Mouse (Mus musculus) limb, embryonic 10.5 days (tissue): ENCODE measurements around the gene Gpat2. TPM values are rescaled to one million over a fixed set of nuclear protein-coding genes. Genes with fewer than 3 reads are reported as not detected.
A peak's percentile ranks its signal among the peaks of the same experiment; 100 is the strongest.

ENCODE experiments used
- DNase-seq: peaks from one replicate; pipeline ENCODE4 v3.0.0-alpha.2; 2017; ENCODE audit warnings: low spot score
- H3K27ac ChIP-seq: fragments of 300-500 bp; sonication (generic); 2 replicates; pipeline ENCODE4 v1.5.1; 2016; ENCODE audit warnings: mild to moderate bottlenecking
- H3K27me3 ChIP-seq: fragments of 300-500 bp; sonication (generic); 2 replicates; pipeline ENCODE4 v1.6.1; 2016; ENCODE audit warnings: low read depth, mild to moderate bottlenecking; ENCODE audit not compliant: poor library complexity, severe bottlenecking
- H3K36me3 ChIP-seq: fragments of 300-500 bp; sonication (generic); 2 replicates; pipeline ENCODE4 v1.6.1; 2016; ENCODE audit warnings: mild to moderate bottlenecking, moderate library complexity
- H3K4me1 ChIP-seq: fragments of 300-500 bp; sonication (generic); 2 replicates; pipeline ENCODE4 v1.6.1; 2016
- H3K4me3 ChIP-seq: fragments of 300-500 bp; sonication (generic); 2 replicates; pipeline ENCODE4 v1.5.1; 2016; ENCODE audit warnings: mild to moderate bottlenecking, moderate library complexity
- H3K9me3 ChIP-seq: fragments of 300-500 bp; sonication (generic); replicated peaks from 2 replicates; pipeline ENCODE4 v1.6.1; 2016; ENCODE audit warnings: mild to moderate bottlenecking
- WGBS: fragments of 180-500 bp; shearing (Covaris S2); methylation state at CpG from one replicate; pipeline ENCODE4 v1.1.7; 2016; 5-methylcytosine and 5-hydroxymethylcytosine counted together
- polyA plus RNA-seq: library from polyadenylated mRNA; unstranded; fragments of >200 nt; fragmentation: Nextera tagmentation; extraction: Ambion mirVana; gene quantifications from 2 replicates; pipeline ENCODE4 v1.2.1, GENCODE M21; 2016

Gene Gpat2
- polyA plus RNA-seq, 1 experiment from 2014 or later = 0.10 TPM

DNA sequence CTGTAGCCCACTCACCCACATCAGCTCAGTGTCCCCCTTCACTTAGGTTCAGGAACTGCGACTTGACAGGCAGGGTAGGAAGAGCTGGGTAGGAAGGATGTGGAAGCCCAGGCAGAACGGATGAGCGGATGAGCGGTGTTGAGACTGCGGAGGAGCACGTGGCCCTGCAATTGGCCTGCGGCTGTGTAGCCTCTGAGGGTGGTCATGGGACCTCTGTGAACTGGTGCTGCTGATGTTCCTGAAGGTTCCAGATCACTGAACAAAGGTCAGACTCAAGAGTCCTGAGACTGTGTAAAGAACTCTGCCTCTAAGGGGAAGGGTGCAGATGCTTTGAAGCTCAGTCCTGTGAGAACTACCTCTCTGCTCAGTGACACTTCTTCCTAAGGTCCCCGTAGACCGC, 28.1 kb downstream of the Gpat2 start:
- Histone ChIP-seq H3K4me3 (no peak overlapping the region), H3K4me1 (peaks cover 8% of the 10 kb centered on the region), H3K36me3 (no peaks in the 10 kb centered on the region), H3K9me3 (no peaks in the 10 kb centered on the region), H3K27ac (no peak overlapping the region), H3K27me3 (peaks cover 41% of the 10 kb centered on the region)
- 76% methylated on average over 9 of the region's 9 CpGs for WGBS
- no peak for DNase-seq

DNA sequence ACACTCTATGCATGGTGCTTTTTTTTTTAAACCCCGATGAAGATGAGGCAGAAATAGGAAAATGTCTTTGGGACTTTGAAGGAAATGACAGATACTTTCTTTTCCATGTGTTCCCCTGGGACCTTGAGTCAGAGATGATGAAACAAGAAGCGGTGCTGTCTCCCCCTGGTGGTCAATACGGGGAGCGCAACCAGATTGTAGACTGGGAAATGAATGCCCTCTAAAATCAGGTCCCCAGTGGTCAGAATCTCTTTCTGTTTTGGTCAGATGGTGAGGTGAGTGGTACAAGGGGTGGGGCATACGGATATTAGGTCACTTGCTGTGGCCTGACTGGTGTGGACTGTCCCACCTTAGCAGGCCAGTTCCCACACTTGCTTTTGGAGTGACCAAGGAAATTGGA, 28.8 kb downstream of the Gpat2 start:
- Histone ChIP-seq H3K36me3 (no peaks in the 10 kb centered on the region), H3K4me3 (no peak overlapping the region), H3K27ac (no peak overlapping the region), H3K9me3 (no peaks in the 10 kb centered on the region), H3K27me3 (peaks cover 38% of the 10 kb centered on the region), H3K4me1 (peaks cover 8% of the 10 kb centered on the region)
- 5% methylated on average over 5 of the region's 5 CpGs for WGBS
- peak; percentile 82 for DNase-seq

DNA sequence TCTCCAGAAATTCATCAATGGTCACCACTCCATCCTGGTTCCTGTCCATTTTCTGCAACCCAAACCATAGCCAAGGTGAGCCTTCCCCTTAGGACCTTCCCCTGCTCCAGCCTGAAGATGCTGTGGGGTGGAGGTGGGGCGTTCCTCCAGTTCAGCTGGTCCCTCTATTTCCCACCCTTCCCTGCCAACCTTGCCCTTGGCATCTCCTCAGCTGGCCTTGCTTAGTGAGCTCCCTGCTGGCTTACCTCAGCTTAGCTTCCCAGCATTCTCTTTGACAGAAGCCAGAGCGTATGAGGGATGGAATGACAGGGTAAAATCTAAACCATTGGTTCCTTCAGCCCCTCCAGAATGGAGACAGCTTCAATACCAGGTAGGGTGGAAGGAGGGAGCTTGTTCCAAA, 34.3 kb downstream of the Gpat2 start:
- no peak for DNase-seq
- Histone ChIP-seq H3K27ac (no peak overlapping the region), H3K27me3 (peaks cover 15% of the 10 kb centered on the region), H3K9me3 (no peaks in the 10 kb centered on the region), H3K4me3 (no peak overlapping the region), H3K4me1 (no peaks in the 10 kb centered on the region), H3K36me3 (no peaks in the 10 kb centered on the region)
- 76% methylated on average over 2 of the region's 2 CpGs for WGBS

DNA sequence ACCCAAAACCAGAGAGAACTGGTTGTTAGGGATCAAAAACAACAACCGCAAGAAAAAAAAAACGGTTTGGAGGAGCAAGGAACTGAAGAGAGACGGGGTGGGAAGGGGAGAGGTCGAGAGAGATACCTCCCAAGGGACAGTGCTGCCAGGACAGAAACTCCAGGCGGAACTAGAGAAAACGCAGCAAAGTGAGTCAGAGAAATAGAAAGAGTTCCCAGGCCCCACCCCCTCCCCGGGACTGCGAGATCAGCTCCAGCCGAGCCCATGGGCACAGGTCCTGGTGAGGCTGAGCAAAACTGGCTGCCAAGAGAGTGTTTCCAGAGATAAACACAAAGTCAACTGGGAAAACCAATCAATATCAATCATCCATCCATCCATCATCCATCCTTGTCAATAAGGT, 36.4 kb downstream of the Gpat2 start:
- Histone ChIP-seq H3K4me3 (no peak overlapping the region), H3K36me3 (no peaks in the 10 kb centered on the region), H3K4me1 (no peaks in the 10 kb centered on the region), H3K27me3 (peaks cover 11% of the 10 kb centered on the region), H3K27ac (no peak overlapping the region), H3K9me3 (no peaks in the 10 kb centered on the region)
- 54% methylated on average over 9 of the region's 9 CpGs for WGBS
- DNase-seq = no peak

DNA sequence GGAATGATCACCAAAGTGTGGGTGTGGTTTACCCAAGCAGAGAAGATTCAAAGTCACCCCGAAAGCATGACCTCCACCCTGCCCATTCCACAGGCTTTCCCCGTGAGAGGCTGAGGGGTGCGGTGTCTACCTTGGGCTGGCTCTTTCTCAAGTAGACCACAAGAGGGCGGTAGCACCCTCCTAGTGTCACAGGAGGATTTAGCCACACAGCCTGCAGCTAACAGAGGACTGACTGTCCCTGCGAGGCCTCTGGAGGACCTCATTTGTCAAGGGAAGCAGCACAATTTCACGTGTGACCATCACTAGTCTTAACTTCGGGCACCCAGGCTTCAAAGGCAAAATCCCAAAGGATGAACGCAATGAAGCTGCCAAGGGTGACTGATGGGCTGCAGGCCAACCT, 37.3 kb downstream of the Gpat2 start:
- H3K27me3 ChIP-seq = peaks cover 11% of the 10 kb centered on the region; the same call in 1 of the 2 replicates
- 9% methylated on average over 8 of the region's 8 CpGs for WGBS

DNA sequence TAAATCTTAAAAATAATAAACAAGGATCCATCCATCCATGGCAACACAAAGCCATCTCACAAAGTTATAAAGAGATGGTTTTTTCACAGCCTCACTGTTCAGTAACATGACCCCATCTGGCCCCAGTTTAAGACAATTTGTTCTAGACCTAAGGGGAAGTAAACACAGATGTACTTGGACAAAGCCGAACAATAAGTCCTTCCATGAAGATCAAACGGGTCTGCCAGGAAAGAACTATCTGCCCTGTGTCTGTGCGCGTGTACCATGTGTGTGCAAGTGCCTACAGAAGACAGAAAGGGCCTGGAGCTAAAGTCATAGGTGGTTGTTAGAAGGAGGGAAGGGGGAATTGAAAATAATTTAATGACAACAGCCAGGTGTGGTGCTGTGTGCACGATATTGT, 45.2 kb downstream of the Gpat2 start:
- 89% methylated on average over 5 of the region's 5 CpGs for WGBS
- Histone ChIP-seq H3K27ac (no peak overlapping the region), H3K27me3 (no peaks in the 10 kb centered on the region), H3K4me1 (no peaks in the 10 kb centered on the region), H3K9me3 (no peaks in the 10 kb centered on the region), H3K4me3 (no peak overlapping the region), H3K36me3 (no peaks in the 10 kb centered on the region)
- DNase-seq = no peak

More for the DNA sequence above, 37.3 kb downstream of the Gpat2 start:
- Histone ChIP-seq H3K4me1 (no peaks in the 10 kb centered on the region), H3K4me3 (no peak overlapping the region), H3K27ac (no peak overlapping the region), H3K36me3 (no peaks in the 10 kb centered on the region), H3K9me3 (no peaks in the 10 kb centered on the region)
- peak; percentile 70 for DNase-seq

DNA sequence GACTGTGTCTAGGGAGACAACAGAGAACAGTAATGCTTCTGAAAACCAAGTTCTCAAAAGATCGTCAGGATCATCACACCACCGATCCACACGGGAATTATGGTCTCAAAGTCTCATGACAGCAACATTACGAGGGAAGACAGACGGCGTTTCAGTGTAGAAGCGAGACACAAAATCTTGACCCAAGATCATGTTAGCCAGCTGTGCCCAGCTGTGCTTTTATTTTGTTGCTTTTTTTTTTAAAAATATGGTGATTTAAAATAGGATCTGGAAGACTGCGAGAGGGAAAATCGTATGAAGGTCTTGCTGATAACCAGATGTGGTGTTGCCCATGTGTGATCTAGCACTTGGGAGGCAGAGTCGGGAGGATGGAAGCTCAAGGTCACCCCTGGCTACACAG, 45.7 kb downstream of the Gpat2 start:
- no peak overlapping the region for H3K27ac ChIP-seq
- no peaks in the 10 kb centered on the region for H3K4me1 ChIP-seq
- no peak overlapping the region for H3K4me3 ChIP-seq
- 92% methylated on average over 10 of the region's 10 CpGs for WGBS
- DNase-seq = no peak
- no peaks in the 10 kb centered on the region for H3K9me3 ChIP-seq
- H3K27me3 ChIP-seq = no peaks in the 10 kb centered on the region
- H3K36me3 ChIP-seq = no peaks in the 10 kb centered on the region

DNA sequence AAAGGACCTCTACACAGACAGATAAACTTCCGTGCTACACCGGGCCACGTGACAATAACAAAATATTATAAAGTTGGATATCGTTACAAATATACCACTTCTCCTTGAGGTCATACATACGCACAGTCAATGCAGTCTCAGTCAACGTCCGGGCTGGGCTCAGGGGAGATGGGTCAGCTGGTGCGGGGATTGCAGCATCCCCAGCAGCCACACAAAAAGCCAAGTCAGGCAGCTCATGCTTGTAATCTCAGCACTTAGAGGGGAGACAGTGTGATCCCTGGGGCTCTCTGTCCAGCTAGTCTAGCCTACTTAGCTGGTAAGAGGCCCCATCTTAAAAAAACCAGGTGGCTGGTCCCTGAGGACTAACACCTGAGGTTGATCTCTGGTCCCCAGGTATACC, 46.3 kb downstream of the Gpat2 start:
- DNase-seq = no peak
- H3K4me3 ChIP-seq = no peak overlapping the region
- WGBS = 92% methylated on average over 8 of the region's 8 CpGs
- H3K27ac ChIP-seq = no peak overlapping the region
- H3K4me1 ChIP-seq = no peaks in the 10 kb centered on the region
- H3K36me3 ChIP-seq = no peaks in the 10 kb centered on the region
- H3K27me3 ChIP-seq = no peaks in the 10 kb centered on the region
- no peaks in the 10 kb centered on the region for H3K9me3 ChIP-seq

DNA sequence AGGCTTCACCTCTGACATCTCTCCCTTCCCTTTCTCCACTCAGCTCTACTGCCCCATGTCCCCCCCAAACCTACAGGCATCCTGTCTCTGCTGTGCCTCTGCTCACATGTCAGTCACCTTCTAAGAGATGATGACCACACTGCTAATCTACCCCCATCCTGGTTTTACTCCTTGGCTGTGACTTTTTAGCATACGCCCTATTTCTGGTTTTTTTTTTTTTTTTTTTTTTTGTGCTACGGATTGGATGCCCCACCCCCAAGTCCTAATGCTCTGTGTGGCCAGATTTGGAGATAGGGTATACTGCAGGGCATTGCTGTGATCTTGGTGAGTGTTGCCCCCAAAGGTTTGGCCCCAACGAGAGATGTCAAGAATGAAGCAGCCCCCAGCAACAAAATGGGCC, 47.3 kb downstream of the Gpat2 start:
- Histone ChIP-seq H3K36me3 (no peaks in the 10 kb centered on the region), H3K4me3 (no peak overlapping the region), H3K27me3 (no peaks in the 10 kb centered on the region), H3K27ac (no peak overlapping the region), H3K9me3 (no peaks in the 10 kb centered on the region), H3K4me1 (no peaks in the 10 kb centered on the region)
- 74% methylated on average over 3 of the region's 3 CpGs for WGBS
- no peak for DNase-seq

DNA sequence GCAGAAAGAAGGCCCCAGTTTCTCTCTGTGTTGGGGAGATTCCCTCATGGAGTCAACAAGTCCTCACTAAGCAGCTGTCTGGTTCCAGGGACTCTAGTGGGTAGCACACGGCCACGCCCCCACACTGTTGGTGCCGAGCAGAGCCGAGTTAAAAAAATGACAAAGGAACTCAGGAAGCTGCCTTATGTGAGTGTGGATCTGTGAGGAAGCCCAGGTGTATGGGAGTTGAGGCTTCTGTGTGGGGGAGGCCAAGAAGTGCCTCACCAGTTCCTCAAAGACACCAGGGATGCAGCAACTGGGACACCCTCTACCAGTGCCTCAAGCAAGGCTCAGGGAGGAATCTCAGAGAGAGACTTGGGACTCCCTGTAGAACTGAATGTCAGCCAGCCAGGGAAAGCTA, 54.2 kb downstream of the Gpat2 start:
- DNase-seq = no peak
- no peaks in the 10 kb centered on the region for H3K36me3 ChIP-seq
- WGBS = 76% methylated on average over 4 of the region's 4 CpGs
- H3K27ac ChIP-seq = no peak overlapping the region
- H3K27me3 ChIP-seq = peaks cover 58% of the 10 kb centered on the region
- peaks cover 29% of the 10 kb centered on the region for H3K4me1 ChIP-seq
- H3K4me3 ChIP-seq = no peak overlapping the region
- H3K9me3 ChIP-seq = no peaks in the 10 kb centered on the region

DNA sequence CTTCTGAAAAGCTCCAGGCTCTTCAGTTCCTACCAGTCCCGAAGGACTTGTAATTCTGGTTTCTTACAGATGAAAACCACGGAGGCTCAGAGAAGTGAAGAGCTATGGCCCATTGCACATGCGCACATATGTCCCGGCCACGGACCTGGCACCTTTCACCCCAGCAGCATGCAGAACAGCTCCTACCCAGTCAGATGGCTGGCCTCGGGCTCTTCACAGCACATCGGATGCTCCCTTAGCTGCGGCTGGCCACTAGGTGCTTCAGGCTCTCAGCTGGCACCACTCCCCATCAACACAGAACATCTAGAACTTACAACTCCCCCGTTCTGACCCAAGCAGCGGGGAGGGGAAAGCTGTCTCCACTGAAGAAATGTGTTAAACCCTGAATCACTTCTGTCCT, 54.8 kb downstream of the Gpat2 start:
- Histone ChIP-seq H3K4me3 (no peak overlapping the region), H3K27me3 (peaks cover 64% of the 10 kb centered on the region)
- 71% methylated on average over 10 of the region's 10 CpGs for WGBS

DNA sequence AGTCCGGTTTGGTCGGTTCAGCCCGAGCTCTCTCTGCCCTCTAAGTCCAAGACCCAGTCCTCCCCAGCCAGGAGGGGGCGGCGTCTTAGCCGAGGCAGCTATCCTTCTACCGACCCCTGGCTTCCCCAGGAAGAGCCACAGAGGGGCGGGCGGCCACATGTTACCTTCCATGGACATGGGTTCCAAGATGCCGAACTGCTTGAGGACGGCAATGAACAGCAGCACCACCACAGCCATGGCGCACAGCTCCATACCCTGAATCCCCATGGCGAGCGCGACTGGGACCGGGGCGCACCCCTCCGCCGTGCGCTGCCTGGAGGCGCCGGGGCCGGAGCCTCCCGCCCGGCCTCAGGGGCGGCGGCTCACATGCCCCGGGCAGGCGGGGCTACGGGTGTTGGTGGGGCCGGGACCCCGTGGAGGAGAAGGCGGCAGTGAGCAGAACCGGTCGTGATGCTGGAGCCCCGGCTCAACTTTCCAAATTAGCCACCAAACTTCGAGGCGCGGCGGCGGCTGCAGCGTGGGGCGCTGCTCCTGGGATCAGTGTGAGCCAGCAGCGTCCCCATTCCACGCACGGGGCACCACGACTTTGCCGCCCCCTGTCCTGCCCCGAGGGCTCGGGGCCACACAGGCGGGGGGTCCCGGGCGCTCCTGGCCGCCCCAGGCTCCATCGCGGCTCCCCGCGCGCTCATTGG, 57.0 kb downstream of the Gpat2 start:
- Histone ChIP-seq H3K36me3 (no peaks in the 10 kb centered on the region), H3K27ac (peak overlapping the region; percentile 75), H3K4me3 (peak overlapping the region; percentile 63), H3K9me3 (no peaks in the 10 kb centered on the region), H3K4me1 (peaks cover 37% of the 10 kb centered on the region), H3K27me3 (peaks cover 85% of the 10 kb centered on the region)
- DNase-seq = peak; percentile 60
- WGBS = under 1% methylated on average over 59 of the region's 59 CpGs

More for the DNA sequence above, 54.8 kb downstream of the Gpat2 start:
- Histone ChIP-seq H3K27ac (no peak overlapping the region), H3K9me3 (no peaks in the 10 kb centered on the region), H3K36me3 (no peaks in the 10 kb centered on the region), H3K4me1 (peaks cover 34% of the 10 kb centered on the region)
- DNase-seq = no peak

DNA sequence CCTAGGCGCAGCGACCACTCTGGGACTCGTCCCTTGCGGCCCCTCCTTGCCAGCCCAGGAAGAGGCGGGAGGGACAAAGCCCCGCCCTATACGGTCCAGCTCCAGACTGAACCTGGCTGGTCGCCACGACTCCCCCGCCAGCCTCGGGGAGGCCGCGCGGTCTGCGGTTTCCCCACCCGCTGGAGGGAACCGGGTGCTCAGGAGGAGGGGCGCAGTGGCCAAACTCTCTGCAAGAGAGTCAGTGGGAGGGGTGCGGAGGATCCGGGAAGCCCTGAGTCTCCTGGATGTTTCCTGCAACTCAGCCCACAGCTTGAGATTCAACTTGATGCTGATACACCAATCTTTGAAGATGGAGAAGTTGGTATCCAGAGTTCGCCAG, 57.5 kb downstream of the Gpat2 start:
- under 1% methylated on average over 21 of the region's 21 CpGs for WGBS
- peaks cover 88% of the 10 kb centered on the region for H3K27me3 ChIP-seq
- H3K27ac ChIP-seq = peak overlapping the region; percentile 75

DNA sequence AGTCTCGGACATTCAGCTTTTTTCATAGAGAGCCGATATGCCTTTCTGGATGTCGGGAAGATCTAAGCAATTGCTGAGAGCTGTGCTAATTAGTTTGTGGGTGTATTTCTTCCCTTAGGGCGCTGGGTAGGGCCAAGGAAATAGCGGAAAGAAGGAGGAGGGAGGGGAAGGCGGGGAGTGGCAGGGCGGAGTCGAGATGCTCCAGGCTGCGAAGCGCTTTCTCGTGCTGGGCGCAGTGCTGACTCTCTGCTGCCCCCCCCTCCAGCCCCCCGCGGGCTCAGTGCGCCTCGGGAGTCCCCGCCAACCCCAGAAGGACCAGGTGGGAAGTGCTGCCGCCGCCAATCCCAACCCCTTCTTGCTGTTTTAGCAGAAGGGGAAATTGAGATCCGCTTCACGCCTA, 58.0 kb downstream of the Gpat2 start:
- no peak overlapping the region for H3K27ac ChIP-seq
- H3K36me3 ChIP-seq = no peaks in the 10 kb centered on the region
- DNase-seq = peak; percentile 49
- peaks cover 88% of the 10 kb centered on the region for H3K27me3 ChIP-seq
- H3K4me1 ChIP-seq = peaks cover 37% of the 10 kb centered on the region
- peak overlapping the region; percentile 63 for H3K4me3 ChIP-seq
- 1% methylated on average over 21 of the region's 21 CpGs for WGBS
- no peaks in the 10 kb centered on the region for H3K9me3 ChIP-seq

More for the DNA sequence above, 57.5 kb downstream of the Gpat2 start:
- H3K36me3 ChIP-seq = no peaks in the 10 kb centered on the region
- peaks cover 37% of the 10 kb centered on the region for H3K4me1 ChIP-seq
- H3K4me3 ChIP-seq = peak overlapping the region; percentile 63
- H3K9me3 ChIP-seq = no peaks in the 10 kb centered on the region
- peak; percentile 79 for DNase-seq
